Mouse (Mus musculus): Measurements from ENCODE around the gene Olfr427. TPM values are rescaled to one million over a fixed set of nuclear protein-coding genes. Genes with fewer than 3 reads are reported as not detected.
"Not testable (repeated sequence)": the region's sequence is repeated elsewhere in the genome, so short reads cannot be mapped to it uniquely, and the experiment has no call there.

The Olfr427 gene
- not detected for polyA plus RNA-seq (2012; fragmentation: generic; extraction: Trizol)

DNA sequence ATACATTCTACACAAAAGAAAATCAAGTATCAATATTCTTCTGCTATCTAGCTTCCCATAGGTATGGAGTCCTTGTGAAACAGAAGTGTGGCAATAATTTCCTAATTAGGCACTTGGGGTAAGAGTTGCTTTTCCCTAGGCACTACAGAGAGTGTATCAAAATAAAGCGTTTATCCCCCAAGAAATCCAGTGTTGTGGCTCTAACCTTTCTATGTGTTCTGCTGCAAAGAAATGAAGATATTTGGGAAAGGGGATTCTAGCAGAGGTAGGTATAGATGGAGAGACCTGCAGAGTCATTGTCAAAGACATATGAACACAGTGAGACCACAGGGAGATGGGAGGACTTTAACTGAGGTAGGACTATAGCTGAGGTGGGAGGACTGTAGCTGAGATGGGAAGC, at the start of gene Olfr427:
TSS of gene Olfr427 (plus strand) at position 301 of the 400 bp plus-strand sequence.
- no peak within 1 kb of the TSS for H3ac ChIP-seq (ENCODE audit: control insufficient read depth, insufficient read length)
- TF ChIP-seq USF1 (IDR thresholded peaks at IDR 0.05; ENCODE audit: low read depth) (no peak), SRF (IDR thresholded peaks at IDR 0.05; ENCODE audit: control insufficient read depth, insufficient read length, low read depth) (no peak), MAX (IDR thresholded peaks at IDR 0.05; ENCODE audit: low read depth) (no peak), REST (IDR thresholded peaks at IDR 0.05; ENCODE audit: insufficient read depth, insufficient read length) (no peak), MYOG (IDR thresholded peaks at IDR 0.05; ENCODE audit: control insufficient read depth in 1 of 3, insufficient read depth in 1 of 3, insufficient read length in 2 of 3, low read depth in 2 of 3) (no peak), E2F4 (IDR thresholded peaks at IDR 0.05; ENCODE audit: insufficient read depth) (no peak), CEBPB (IDR thresholded peaks at IDR 0.05; ENCODE audit: insufficient read depth, poor library complexity, severe bottlenecking) (no peak), TCF12 (IDR thresholded peaks at IDR 0.05; ENCODE audit: insufficient read depth, poor library complexity, severe bottlenecking) (no peak), TCF3 (IDR thresholded peaks at IDR 0.05; ENCODE audit: insufficient read length, low read depth) (no peak), MYOD1 (IDR thresholded peaks at IDR 0.05; ENCODE audit: control insufficient read depth in 1 of 3, insufficient read length in 2 of 3, low read depth in 2 of 3) (no peak), POLR2AphosphoS2 (IDR thresholded peaks at IDR 0.05; ENCODE audit: insufficient read length, low read depth) (no peak), POLR2A (IDR thresholded peaks at IDR 0.05; ENCODE audit: insufficient read length, low read depth) (no peak)
- H3K79me2 ChIP-seq (ENCODE audit: control insufficient read depth, insufficient read depth): no peaks in the 10 kb centered on the region
- no peaks in the 10 kb centered on the region for H3K36me3 ChIP-seq (ENCODE audit: control insufficient read depth, insufficient read depth)
- H3K27me3 ChIP-seq (ENCODE audit: control insufficient read depth, insufficient read depth, insufficient read length): no peaks in the 10 kb centered on the region
- H3K4me3 ChIP-seq: no peak within 1 kb of the TSS
- H3K4me2 ChIP-seq (ENCODE audit: low read depth): no peak within 1 kb of the TSS

DNA sequence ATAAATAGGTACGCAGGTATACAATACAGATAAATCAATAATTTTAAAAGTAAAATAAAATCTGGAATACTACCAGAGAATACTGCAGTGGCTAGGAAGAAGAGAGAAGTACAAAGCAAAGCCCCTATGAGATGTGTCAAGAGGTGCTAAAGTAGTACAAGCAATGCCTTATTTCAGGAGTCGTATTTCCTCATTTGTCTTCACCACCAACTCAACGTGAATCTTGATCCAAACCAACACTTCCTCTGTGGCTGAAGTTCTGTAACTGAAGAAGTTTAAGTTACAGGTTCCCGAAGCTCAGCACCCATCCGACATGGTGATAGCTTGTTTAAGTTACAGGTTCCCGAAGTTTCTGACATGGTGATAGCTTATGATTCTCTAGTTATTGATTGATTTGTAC, 48.5 kb upstream of the Olfr427 start:
- H3K27me3 ChIP-seq (ENCODE audit: control insufficient read depth, insufficient read depth, insufficient read length); H3ac ChIP-seq (ENCODE audit: control insufficient read depth, insufficient read length); H3K79me2 ChIP-seq (ENCODE audit: control insufficient read depth, insufficient read depth); H3K4me3 ChIP-seq; H3K36me3 ChIP-seq (ENCODE audit: control insufficient read depth, insufficient read depth); H3K4me2 ChIP-seq (ENCODE audit: low read depth): not testable (repeated sequence)

DNA sequence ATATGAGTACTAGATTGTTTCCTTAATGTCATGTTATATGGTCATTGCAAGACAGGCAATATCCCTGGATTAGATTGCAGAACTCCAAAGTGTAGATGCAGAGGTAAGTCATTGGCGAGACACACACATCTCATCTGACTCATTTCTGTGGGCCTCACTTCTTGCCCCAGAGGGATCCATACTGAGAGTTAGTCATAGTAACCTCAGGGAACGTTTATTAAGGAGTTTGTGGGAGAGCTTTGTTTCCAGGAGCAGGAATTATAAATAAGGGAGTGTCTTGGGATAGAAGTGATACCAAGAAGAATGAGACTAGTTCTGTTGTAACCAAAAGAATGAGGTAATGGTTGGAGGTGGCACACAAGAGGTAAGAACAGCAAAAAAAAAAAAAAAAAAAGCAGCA, 47.8 kb upstream of the Olfr427 start, which contains the start of gene Olfr432:
TSS of gene Olfr432 (plus strand) at position 313 of the 400 bp plus-strand sequence.
- Histone ChIP-seq H3K27me3 (ENCODE audit: control insufficient read depth, insufficient read depth, insufficient read length) (no peaks in the 10 kb centered on the region), H3ac (ENCODE audit: control insufficient read depth, insufficient read length) (no peak within 1 kb of the TSS), H3K4me3 (no peak within 1 kb of the TSS), H3K79me2 (ENCODE audit: control insufficient read depth, insufficient read depth) (no peaks in the 10 kb centered on the region), H3K36me3 (ENCODE audit: control insufficient read depth, insufficient read depth) (no peaks in the 10 kb centered on the region), H3K4me2 (ENCODE audit: low read depth) (no peak within 1 kb of the TSS)
- no peak for TF ChIP-seq E2F4 (IDR thresholded peaks at IDR 0.05; ENCODE audit: insufficient read depth)
- no peak for TF ChIP-seq REST (IDR thresholded peaks at IDR 0.05; ENCODE audit: insufficient read depth, insufficient read length)
- TF ChIP-seq CEBPB (IDR thresholded peaks at IDR 0.05; ENCODE audit: insufficient read depth, poor library complexity, severe bottlenecking): no peak
- TF ChIP-seq MYOD1 (IDR thresholded peaks at IDR 0.05; ENCODE audit: control insufficient read depth in 1 of 3, insufficient read length in 2 of 3, low read depth in 2 of 3): no peak
- TF ChIP-seq SRF (IDR thresholded peaks at IDR 0.05; ENCODE audit: control insufficient read depth, insufficient read length, low read depth): no peak
- TF ChIP-seq USF1 (IDR thresholded peaks at IDR 0.05; ENCODE audit: low read depth): no peak
- TF ChIP-seq MYOG (IDR thresholded peaks at IDR 0.05; ENCODE audit: control insufficient read depth in 1 of 3, insufficient read depth in 1 of 3, insufficient read length in 2 of 3, low read depth in 2 of 3): no peak
- TF ChIP-seq MAX (IDR thresholded peaks at IDR 0.05; ENCODE audit: low read depth): no peak
- TF ChIP-seq TCF3 (IDR thresholded peaks at IDR 0.05; ENCODE audit: insufficient read length, low read depth): no peak
- TF ChIP-seq TCF12 (IDR thresholded peaks at IDR 0.05; ENCODE audit: insufficient read depth, poor library complexity, severe bottlenecking): no peak
- no peak for TF ChIP-seq POLR2AphosphoS2 (IDR thresholded peaks at IDR 0.05; ENCODE audit: insufficient read length, low read depth)
- TF ChIP-seq POLR2A (IDR thresholded peaks at IDR 0.05; ENCODE audit: insufficient read length, low read depth): no peak

DNA sequence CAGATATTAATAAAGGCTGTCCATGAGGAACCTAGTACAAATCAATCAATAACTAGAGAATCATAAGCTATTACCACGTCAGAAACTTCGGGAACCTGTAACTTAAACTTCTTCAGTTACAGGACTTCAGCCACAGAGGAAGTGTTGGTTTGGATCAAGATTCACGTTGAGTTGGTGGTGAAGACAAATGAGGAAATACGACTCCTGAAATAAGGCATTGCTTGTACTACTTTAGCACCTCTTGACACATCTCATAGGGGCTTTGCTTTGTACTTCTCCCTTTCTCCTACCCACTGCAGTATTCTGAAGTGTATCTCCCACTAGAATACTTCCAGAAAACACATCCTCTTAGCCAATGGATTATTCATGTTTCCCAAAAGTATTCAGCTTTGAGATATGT, 47.3 kb upstream of the Olfr427 start:
- H3ac ChIP-seq (ENCODE audit: control insufficient read depth, insufficient read length); H3K4me3 ChIP-seq; H3K36me3 ChIP-seq (ENCODE audit: control insufficient read depth, insufficient read depth); H3K27me3 ChIP-seq (ENCODE audit: control insufficient read depth, insufficient read depth, insufficient read length); H3K4me2 ChIP-seq (ENCODE audit: low read depth); H3K79me2 ChIP-seq (ENCODE audit: control insufficient read depth, insufficient read depth): not testable (repeated sequence)

DNA sequence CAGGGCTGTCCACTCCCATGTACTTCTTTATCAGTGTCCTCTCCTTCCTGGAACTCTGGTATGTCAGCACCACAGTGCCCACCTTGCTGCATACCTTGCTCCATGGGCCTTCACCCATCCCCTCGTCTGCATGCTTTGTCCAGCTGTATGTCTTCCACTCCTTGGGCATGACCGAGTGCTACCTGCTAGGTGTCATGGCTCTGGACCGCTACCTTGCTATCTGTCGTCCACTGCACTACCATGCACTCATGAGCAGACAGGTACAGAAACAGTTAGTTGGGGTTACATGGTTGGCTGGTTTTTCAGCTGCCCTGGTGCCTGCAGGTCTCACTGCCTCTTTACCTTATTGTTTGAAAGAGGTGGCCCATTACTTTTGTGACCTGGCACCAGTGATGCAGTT, 46.2 kb upstream of the Olfr427 start:
- no peak for TF ChIP-seq MAX (IDR thresholded peaks at IDR 0.05; ENCODE audit: low read depth)
- TF ChIP-seq MYOG (IDR thresholded peaks at IDR 0.05; ENCODE audit: control insufficient read depth in 1 of 3, insufficient read depth in 1 of 3, insufficient read length in 2 of 3, low read depth in 2 of 3): no peak
- TF ChIP-seq MYOD1 (IDR thresholded peaks at IDR 0.05; ENCODE audit: control insufficient read depth in 1 of 3, insufficient read length in 2 of 3, low read depth in 2 of 3): no peak
- no peak for TF ChIP-seq USF1 (IDR thresholded peaks at IDR 0.05; ENCODE audit: low read depth)
- no peak for TF ChIP-seq CEBPB (IDR thresholded peaks at IDR 0.05; ENCODE audit: insufficient read depth, poor library complexity, severe bottlenecking)
- no peak for TF ChIP-seq E2F4 (IDR thresholded peaks at IDR 0.05; ENCODE audit: insufficient read depth)
- TF ChIP-seq POLR2AphosphoS2 (IDR thresholded peaks at IDR 0.05; ENCODE audit: insufficient read length, low read depth): no peak
- no peak for TF ChIP-seq POLR2A (IDR thresholded peaks at IDR 0.05; ENCODE audit: insufficient read length, low read depth)
- no peak for TF ChIP-seq TCF12 (IDR thresholded peaks at IDR 0.05; ENCODE audit: insufficient read depth, poor library complexity, severe bottlenecking)
- TF ChIP-seq REST (IDR thresholded peaks at IDR 0.05; ENCODE audit: insufficient read depth, insufficient read length): no peak
- TF ChIP-seq SRF (IDR thresholded peaks at IDR 0.05; ENCODE audit: control insufficient read depth, insufficient read length, low read depth): no peak
- TF ChIP-seq TCF3 (IDR thresholded peaks at IDR 0.05; ENCODE audit: insufficient read length, low read depth): no peak
- Histone ChIP-seq H3K36me3 (ENCODE audit: control insufficient read depth, insufficient read depth) (no peaks in the 10 kb centered on the region), H3ac (ENCODE audit: control insufficient read depth, insufficient read length) (no peak overlapping the region), H3K4me2 (ENCODE audit: low read depth) (no peak overlapping the region), H3K79me2 (ENCODE audit: control insufficient read depth, insufficient read depth) (no peaks in the 10 kb centered on the region), H3K4me3 (no peak overlapping the region), H3K27me3 (ENCODE audit: control insufficient read depth, insufficient read depth, insufficient read length) (no peaks in the 10 kb centered on the region)

All from myocyte (in vitro differentiated cells).